Mouse (Mus musculus): ENCODE measurements around the gene Gatad2a. TPM values are rescaled to one million over a fixed set of nuclear protein-coding genes. Genes with fewer than 3 reads are reported as not detected.

Gatad2a gene
- polyA plus RNA-seq, 1 experiment, result 84.5 TPM

GRCm38 (mm10) chr8:69919010-69919409 is 77.2 kb downstream of the Gatad2a start:
- WGBS, result 8% methylated on average over 1 of the region's 1 CpGs
- DNase-seq, result peak; percentile 82
- Histone ChIP-seq H3K4me3 (ENCODE audit: control insufficient read depth, insufficient read depth, low read length) (no peak overlapping the region), H3K36me3 (ENCODE audit: control insufficient read depth, insufficient read depth, low read length) (peaks cover 22% of the 10 kb centered on the region), H3K4me1 (replicated peaks; ENCODE audit: control insufficient read depth, insufficient read depth, low read length) (peaks cover 25% of the 10 kb centered on the region), H3K27ac (ENCODE audit: control insufficient read depth, insufficient read depth, low read length) (0 out of 2 replicates have a peak overlapping the region, but pooled peaks have one; percentile 9), H3K27me3 (ENCODE audit: control insufficient read depth, insufficient read depth, low read length) (no peaks in the 10 kb centered on the region)
- no peak for TF ChIP-seq POLR2A (IDR thresholded peaks at IDR 0.05; ENCODE audit: control insufficient read depth, extremely low read depth, insufficient read depth, low read length, poor library complexity)
- TF ChIP-seq CTCF (IDR thresholded peaks at IDR 0.05; ENCODE audit: borderline replicate concordance, control insufficient read depth, extremely low read depth, insufficient read depth, low read length, poor library complexity), result 0 out of 2 replicates have a peak, but pooled peaks have one; percentile 14

- Histone ChIP-seq H3K27me3 (ENCODE audit: control insufficient read depth, insufficient read depth, low read length) (no peaks in the 10 kb centered on the region), H3K4me1 (replicated peaks; ENCODE audit: control insufficient read depth, insufficient read depth, low read length) (peaks cover 25% of the 10 kb centered on the region), H3K36me3 (ENCODE audit: control insufficient read depth, insufficient read depth, low read length) (peaks cover 23% of the 10 kb centered on the region), H3K27ac (ENCODE audit: control insufficient read depth, insufficient read depth, low read length) (no peak overlapping the region), H3K4me3 (ENCODE audit: control insufficient read depth, insufficient read depth, low read length) (no peak overlapping the region)
- no peak for DNase-seq
- TF ChIP-seq CTCF (IDR thresholded peaks at IDR 0.05; ENCODE audit: borderline replicate concordance, control insufficient read depth, extremely low read depth, insufficient read depth, low read length, poor library complexity) (no peak), POLR2A (IDR thresholded peaks at IDR 0.05; ENCODE audit: control insufficient read depth, extremely low read depth, insufficient read depth, low read length, poor library complexity) (no peak)
Measured at GRCm38 (mm10) chr8:69918506-69918905, 77.7 kb downstream of the Gatad2a start.

GRCm38 (mm10) chr8:69915748-69916147 is 80.4 kb downstream of the Gatad2a start:
- Histone ChIP-seq H3K27ac (ENCODE audit: control insufficient read depth, insufficient read depth, low read length) (no peak overlapping the region), H3K27me3 (ENCODE audit: control insufficient read depth, insufficient read depth, low read length) (no peaks in the 10 kb centered on the region), H3K4me3 (ENCODE audit: control insufficient read depth, insufficient read depth, low read length) (no peak overlapping the region), H3K4me1 (replicated peaks; ENCODE audit: control insufficient read depth, insufficient read depth, low read length) (peaks cover 13% of the 10 kb centered on the region), H3K36me3 (ENCODE audit: control insufficient read depth, insufficient read depth, low read length) (peaks cover 47% of the 10 kb centered on the region)
- WGBS, result 89% methylated on average over 5 of the region's 5 CpGs
- TF ChIP-seq CTCF (IDR thresholded peaks at IDR 0.05; ENCODE audit: borderline replicate concordance, control insufficient read depth, extremely low read depth, insufficient read depth, low read length, poor library complexity) (no peak), POLR2A (IDR thresholded peaks at IDR 0.05; ENCODE audit: control insufficient read depth, extremely low read depth, insufficient read depth, low read length, poor library complexity) (no peak)
- no peak for DNase-seq

- H3K27ac ChIP-seq (ENCODE audit: control insufficient read depth, insufficient read depth, low read length), result no peak overlapping the region
- 87% methylated on average over 4 of the region's 4 CpGs for WGBS
- H3K4me1 ChIP-seq (replicated peaks; ENCODE audit: control insufficient read depth, insufficient read depth, low read length), result peaks cover 3% of the 10 kb centered on the region
- H3K36me3 ChIP-seq (ENCODE audit: control insufficient read depth, insufficient read depth, low read length), result peaks cover 57% of the 10 kb centered on the region
- H3K27me3 ChIP-seq (ENCODE audit: control insufficient read depth, insufficient read depth, low read length), result no peaks in the 10 kb centered on the region
- TF ChIP-seq POLR2A (IDR thresholded peaks at IDR 0.05; ENCODE audit: control insufficient read depth, extremely low read depth, insufficient read depth, low read length, poor library complexity) (no peak), CTCF (IDR thresholded peaks at IDR 0.05; ENCODE audit: borderline replicate concordance, control insufficient read depth, extremely low read depth, insufficient read depth, low read length, poor library complexity) (no peak)
- no peak for DNase-seq
- no peak overlapping the region for H3K4me3 ChIP-seq (ENCODE audit: control insufficient read depth, insufficient read depth, low read length)
Measured at GRCm38 (mm10) chr8:69914526-69914925, 81.7 kb downstream of the Gatad2a start.

- no peaks in the 10 kb centered on the region for H3K4me1 ChIP-seq (replicated peaks; ENCODE audit: control insufficient read depth, insufficient read depth, low read length)
Measured at GRCm38 (mm10) chr8:69912478-69913074, 83.6 kb downstream of the Gatad2a start.

GRCm38 (mm10) chr8:69911917-69912316 is 84.3 kb downstream of the Gatad2a start:
- no peak for DNase-seq
- peaks cover 70% of the 10 kb centered on the region for H3K36me3 ChIP-seq (ENCODE audit: control insufficient read depth, insufficient read depth, low read length)
- TF ChIP-seq POLR2A (IDR thresholded peaks at IDR 0.05; ENCODE audit: control insufficient read depth, extremely low read depth, insufficient read depth, low read length, poor library complexity) (no peak), CTCF (IDR thresholded peaks at IDR 0.05; ENCODE audit: borderline replicate concordance, control insufficient read depth, extremely low read depth, insufficient read depth, low read length, poor library complexity) (no peak)
- 95% methylated on average over 13 of the region's 13 CpGs for WGBS
- no peaks in the 10 kb centered on the region for H3K4me1 ChIP-seq (replicated peaks; ENCODE audit: control insufficient read depth, insufficient read depth, low read length)
- no peaks in the 10 kb centered on the region for H3K27me3 ChIP-seq (ENCODE audit: control insufficient read depth, insufficient read depth, low read length)
- H3K27ac ChIP-seq (ENCODE audit: control insufficient read depth, insufficient read depth, low read length), result no peak overlapping the region
- H3K4me3 ChIP-seq (ENCODE audit: control insufficient read depth, insufficient read depth, low read length), result no peak overlapping the region

More at GRCm38 (mm10) chr8:69912478-69913074, 83.6 kb downstream of the Gatad2a start:
- peaks cover 70% of the 10 kb centered on the region for H3K36me3 ChIP-seq (ENCODE audit: control insufficient read depth, insufficient read depth, low read length)
- H3K4me3 ChIP-seq (ENCODE audit: control insufficient read depth, insufficient read depth, low read length), result no peak overlapping the region
- no peak for DNase-seq
- WGBS, result 95% methylated on average over 12 of the region's 12 CpGs
- H3K27ac ChIP-seq (ENCODE audit: control insufficient read depth, insufficient read depth, low read length), result no peak overlapping the region
- TF ChIP-seq CTCF (IDR thresholded peaks at IDR 0.05; ENCODE audit: borderline replicate concordance, control insufficient read depth, extremely low read depth, insufficient read depth, low read length, poor library complexity), result no peak
- no peak for TF ChIP-seq POLR2A (IDR thresholded peaks at IDR 0.05; ENCODE audit: control insufficient read depth, extremely low read depth, insufficient read depth, low read length, poor library complexity)
- H3K27me3 ChIP-seq (ENCODE audit: control insufficient read depth, insufficient read depth, low read length), result no peaks in the 10 kb centered on the region

Measured in thymus, adult 2 months (tissue).